Mouse (Mus musculus) gastrocnemius, adult 2 months (tissue): ENCODE measurements around the gene Gstp2. TPM values are rescaled to one million over a fixed set of nuclear protein-coding genes. Genes with fewer than 3 reads are reported as not detected.
"Not testable (repeated sequence)": the region's sequence is repeated elsewhere in the genome, so short reads cannot be mapped to it uniquely, and the experiment has no call there.

Source experiments
- DNase-seq: peaks from one replicate; pipeline ENCODE4 v3.0.0; 2022
- H3K27ac ChIP-seq: fragments of 200-600 bp; 2 replicates; pipeline ENCODE4 v1.8.1; 2022; ENCODE audit warnings: mild to moderate bottlenecking
- H3K4me3 ChIP-seq: fragments of 200-600 bp; 2 replicates; pipeline ENCODE4 v1.8.1; 2022; ENCODE audit warnings: mild to moderate bottlenecking, moderate library complexity
- CTCF ChIP-seq: fragments of 200-600 bp; IDR thresholded peaks from 2 replicates; pipeline ENCODE4 v1.8.1; 2022; ENCODE audit warnings: antibody characterized with exemption, mild to moderate bottlenecking, moderate library complexity
- intact Hi-C: fragments of 180-260 bp; cut with DNase I; formaldehyde crosslinking; loops from one replicate; pipeline ENCODE4 v1.15.1; 2025
- total RNA-seq, 2 experiments: library from RNA; stranded (reverse); gene quantifications; 2 replicates each; pipeline ENCODE4 v1.2.3; 2021

Gene Gstp2
- total RNA-seq, 2 experiments from 2014 or later, result 169 to 183 TPM

- H3K27ac ChIP-seq, result no peak overlapping the region
- intact Hi-C loops, result no loop called here
Observed at GRCm38 (mm10) chr19:4054613-4055012, 8.8 kb upstream of the Gstp2 start.

GRCm38 (mm10) chr19:4052516-4053030 is 6.8 kb upstream of the Gstp2 start:
- no peak for TF ChIP-seq CTCF
- Histone ChIP-seq H3K27ac (peak overlapping the region; percentile 48), H3K4me3 (no peak overlapping the region)
- intact Hi-C loops, result no loop called here
- no peak for DNase-seq

More at GRCm38 (mm10) chr19:4054613-4055012, 8.8 kb upstream of the Gstp2 start:
- no peak for DNase-seq
- no peak overlapping the region for H3K4me3 ChIP-seq
- TF ChIP-seq CTCF, result no peak

- H3K4me3 ChIP-seq, result no peak overlapping the region
- intact Hi-C loops, result loop anchor here (2.0 kb wide), 1 partner anchor 105 kb away; no protein-coding TSS in a partner anchor
- H3K27ac ChIP-seq, result peak overlapping the region; percentile 48; the same call in 1 of the 2 replicates
- peak; percentile 78 for TF ChIP-seq CTCF
- peak; percentile 75 for DNase-seq
Observed at GRCm38 (mm10) chr19:4051741-4052515, 6.1 kb upstream of the Gstp2 start.

GRCm38 (mm10) chr19:4051016-4051415 is 5.2 kb upstream of the Gstp2 start:
- H3K4me3 ChIP-seq, result no peak overlapping the region
- no peak for DNase-seq
- peak; percentile 24; the same call in 1 of the 2 replicates for TF ChIP-seq CTCF
- intact Hi-C loops, result loop anchor here (2.0 kb wide), 1 partner anchor 104 kb away; no protein-coding TSS in a partner anchor
- H3K27ac ChIP-seq, result peak overlapping the region; percentile 46

GRCm38 (mm10) chr19:4049069-4049468 is 3.2 kb upstream of the Gstp2 start:
- DNase-seq, H3K27ac ChIP-seq, intact Hi-C loops, H3K4me3 ChIP-seq: not testable (repeated sequence)

GRCm38 (mm10) chr19:4047859-4048258 is 2.0 kb upstream of the Gstp2 start:
- intact Hi-C loops, result loop anchor here (1.0 kb wide), 1 partner anchor 29 kb away; no protein-coding TSS in a partner anchor
- no peak overlapping the region for H3K4me3 ChIP-seq
- peak; percentile 86 for TF ChIP-seq CTCF
- DNase-seq, result peak; percentile 85
- H3K27ac ChIP-seq, result no peak overlapping the region; the same call in 1 of the 2 replicates

GRCm38 (mm10) chr19:4046866-4047254 is 1.0 kb upstream of the Gstp2 start:
- Histone ChIP-seq H3K27ac (peak overlapping the region; percentile 89), H3K4me3 (no peak overlapping the region)
- TF ChIP-seq CTCF, result no peak
- intact Hi-C loops, result no loop called here
- DNase-seq, result no peak

- DNase-seq, intact Hi-C loops, H3K27ac ChIP-seq, H3K4me3 ChIP-seq: not testable (repeated sequence)
Observed at GRCm38 (mm10) chr19:4044109-4044508, 1.7 kb downstream of the Gstp2 start.

GRCm38 (mm10) chr19:4042124-4042523 is 3.7 kb downstream of the Gstp2 start:
- peak; percentile 87 for DNase-seq
- peak overlapping the region; percentile 86 for H3K27ac ChIP-seq
- intact Hi-C loops, result no loop called here
- H3K4me3 ChIP-seq, result peak overlapping the region; percentile 69
- no peak for TF ChIP-seq CTCF

- Histone ChIP-seq H3K4me3 (peak overlapping the region; percentile 69), H3K27ac (peak overlapping the region; percentile 86)
- intact Hi-C loops, DNase-seq: not testable (repeated sequence)
Observed at GRCm38 (mm10) chr19:4041500-4041899, 4.3 kb downstream of the Gstp2 start.

GRCm38 (mm10) chr19:4040941-4041340 is 4.9 kb downstream of the Gstp2 start:
- DNase-seq, H3K27ac ChIP-seq, intact Hi-C loops, H3K4me3 ChIP-seq: not testable (repeated sequence)

GRCm38 (mm10) chr19:4037788-4038232 is 8.0 kb downstream of the Gstp2 start, which contains the start of gene Gstp1:
Gene Gstp1 (minus strand): TSS chr19:4037985.
- intact Hi-C loops, result no loop called here
- Histone ChIP-seq H3K4me3 (peak within 1 kb of the TSS; percentile 84), H3K27ac (peak within 1 kb of the TSS; percentile 94)
- TF ChIP-seq CTCF, result peak; percentile 36; the same call in 1 of the 2 replicates
- peak; percentile 95 for DNase-seq

- Histone ChIP-seq H3K27ac (peak overlapping the region; percentile 94), H3K4me3 (peak overlapping the region; percentile 84)
- intact Hi-C loops, DNase-seq: not testable (repeated sequence)
Observed at GRCm38 (mm10) chr19:4037154-4037787, 8.6 kb downstream of the Gstp2 start.
